Comparison of ENCODE assay signal across 8 mouse cellular contexts in genomic region chr3:30507028-30507575, GRCm38 (mm10). TPM values are rescaled to one million over a fixed set of nuclear protein-coding genes. Genes with fewer than 3 reads are reported as not detected.
DNase-seq lines count a peak whose midpoint lies in the region; ATAC-seq lines count a peak whose summit lies in the region.

No protein-coding gene starts in this region.

- peaks cover 41% of the 10 kb centered on the region for H3K4me1 ChIP-seq in forebrain, embryonic 15.5 days
- peaks cover 73% of the 10 kb centered on the region for H3K4me1 ChIP-seq in hindbrain, embryonic 10.5 days (replicated peaks)

- H3K27ac ChIP-seq in forebrain, embryonic 15.5 days (replicated peaks) = no peak overlapping the region
- peak overlapping the region; percentile 94 for H3K27ac ChIP-seq in hindbrain, embryonic 10.5 days

- no peaks in the 10 kb centered on the region for H3K9me3 ChIP-seq in forebrain, embryonic 15.5 days
- no peaks in the 10 kb centered on the region for H3K9me3 ChIP-seq in hindbrain, embryonic 10.5 days

- H3K36me3 ChIP-seq in forebrain, embryonic 15.5 days = no peaks in the 10 kb centered on the region
- H3K36me3 ChIP-seq in hindbrain, embryonic 10.5 days = no peaks in the 10 kb centered on the region

- H3K9ac ChIP-seq in forebrain, embryonic 15.5 days (replicated peaks) = peak overlapping the region; percentile 23; the same call in 1 of the 2 replicates

- DNase-seq in adrenal gland, adult 2 months = peak; percentile 50
- no peak for DNase-seq in adrenal gland, adult 8-10 months
- DNase-seq in ES-CJ7 (ENCODE audit: low read depth, low spot score) = peak; percentile 27
- no peak for DNase-seq in hindbrain, embryonic 10.5 days (ENCODE audit: low spot score)
- peak; percentile 32 to 34 for DNase-seq in left cerebral cortex, postnatal 36 days (ENCODE audit: low spot score in 2 of 2)
- DNase-seq in yolk sac, embryonic 10.5 days (ENCODE audit: low spot score) = peak; percentile 28

- no peak for ATAC-seq in forebrain, embryonic 15.5 days (replicated peaks)
- peak; percentile 30 for ATAC-seq in megakaryocyte progenitor cell, adult 5-6 weeks (replicated peaks; ENCODE audit: poor library complexity)

- peaks cover 67% of the 10 kb centered on the region for H3K27me3 ChIP-seq in forebrain, embryonic 15.5 days
- peaks cover 70% of the 10 kb centered on the region for H3K27me3 ChIP-seq in hindbrain, embryonic 10.5 days (ENCODE audit: insufficient read depth, poor library complexity, severe bottlenecking)

- H3K4me2 ChIP-seq in forebrain, embryonic 15.5 days (replicated peaks) = peak overlapping the region; percentile 90

- under 1% methylated on average over 22 of the region's 22 CpGs for WGBS in forebrain, embryonic 15.5 days
- under 1% methylated on average over 22 of the region's 22 CpGs for WGBS in hindbrain, embryonic 10.5 days

- intact Hi-C loops in left cerebral cortex, postnatal 36 days (cut with DNase I) = no loop called here

- peak overlapping the region; percentile 48 for H3K4me3 ChIP-seq in forebrain, embryonic 15.5 days
- H3K4me3 ChIP-seq in hindbrain, embryonic 10.5 days = peak overlapping the region; percentile 74

RNA-seq across cellular contexts. Expression of gene Mecom, which starts 40.7 kb away (rescaled TPM):
- 10 to 100 TPM in 1 of 2 experiments, 1 to 10 TPM in 1; 4.4 to 10.7 TPM for total RNA-seq in adrenal gland, adult 2 months (2021)
- 0.52 and 0.55 TPM in 2 replicates for polyA plus RNA-seq in adrenal gland, adult 2 months (2012; rRNA removed)
- total RNA-seq in adrenal gland, adult 8-10 months (2022) = 1 to 10 TPM; 5.9 to 8.9 (median 6.3) TPM
- polyA plus RNA-seq in forebrain, embryonic 15.5 days (2015; fragmentation: Nextera tagmentation; extraction: Ambion mirVana) = 2.2 and 2.4 TPM in 2 replicates
- polyA plus RNA-seq in hindbrain, embryonic 10.5 days (2016; fragmentation: Nextera tagmentation; extraction: Ambion mirVana) = 25.8 and 26.7 TPM in 2 replicates
- 1 to 10 TPM; 2.2 to 5.0 TPM for total RNA-seq in left cerebral cortex, postnatal 36 days (2021)
- total RNA-seq in megakaryocyte progenitor cell, adult 5-6 weeks (2015) = 0.54 and 4.0 TPM in 2 replicates
- 0.17 and 2.3 TPM in 2 replicates for total RNA-seq in megakaryocyte progenitor cell, adult 5-6 weeks (2017)

Comparison
In these comparisons a context has a peak if more than half of its experiments do, and no peak if none do; other contexts are left out.
1. DNase-seq: peak in adrenal gland, adult 2 months (single experiment), ES-CJ7 (single experiment), left cerebral cortex, postnatal 36 days (2 of 2) and yolk sac, embryonic 10.5 days (single experiment); none in adrenal gland, adult 8-10 months (single experiment) and hindbrain, embryonic 10.5 days (single experiment).